Mouse (Mus musculus) spleen, embryonic (tissue): ENCODE measurements around the gene Atp5h.
"Not testable (repeated sequence)": the region's sequence is repeated elsewhere in the genome, so short reads cannot be mapped to it uniquely, and the experiment has no call there.

Experiments used
- CTCF ChIA-PET: fragments of 350-600 bp; sonication (Branson Sonifier 250); formaldehyde crosslinking; loops from one replicate; lab custom pipeline; 2022; lab: Charles Lee

The Atp5h gene

DNA sequence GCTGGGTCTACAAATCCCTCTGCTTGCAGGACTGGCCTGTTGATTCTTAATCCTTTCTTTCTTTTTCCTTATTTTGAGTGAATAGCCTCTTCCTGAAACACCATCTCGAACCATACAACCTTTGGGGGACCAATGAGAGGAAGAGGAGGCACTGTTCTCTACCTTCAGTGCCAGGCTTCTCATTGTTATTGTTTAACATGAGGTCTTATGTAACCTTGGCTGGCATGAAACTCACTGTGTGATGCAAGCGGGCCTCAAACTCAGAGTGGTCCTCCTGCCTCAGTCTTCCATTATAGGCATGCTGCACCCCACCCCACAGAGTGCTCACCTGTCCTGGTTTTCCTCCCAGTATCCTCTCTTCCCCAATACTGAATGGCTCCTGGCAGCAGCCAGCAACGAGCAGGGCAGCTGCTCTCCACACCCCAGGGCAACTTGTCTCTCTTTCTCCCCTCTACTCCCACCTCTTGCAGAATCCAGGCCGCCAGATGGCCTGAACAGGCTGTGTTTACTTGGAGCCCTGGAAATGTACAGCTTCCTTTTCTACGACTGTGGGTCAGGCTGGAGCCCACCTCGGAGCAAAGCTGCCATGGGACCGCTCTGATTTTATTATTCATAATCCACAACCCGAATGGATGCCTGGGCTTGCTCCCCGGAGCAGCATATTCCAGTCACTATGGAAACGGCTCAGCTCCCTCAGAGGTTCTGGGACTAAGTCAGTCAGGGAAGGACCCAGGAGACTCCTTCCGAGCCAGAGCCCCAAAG, 19.0 kb downstream of the Atp5h start:
- CTCF ChIA-PET, result interaction anchor here (0.8 kb wide), 1 partner anchor 100 kb away, joined by 6 read pairs; no protein-coding TSS in a partner anchor

DNA sequence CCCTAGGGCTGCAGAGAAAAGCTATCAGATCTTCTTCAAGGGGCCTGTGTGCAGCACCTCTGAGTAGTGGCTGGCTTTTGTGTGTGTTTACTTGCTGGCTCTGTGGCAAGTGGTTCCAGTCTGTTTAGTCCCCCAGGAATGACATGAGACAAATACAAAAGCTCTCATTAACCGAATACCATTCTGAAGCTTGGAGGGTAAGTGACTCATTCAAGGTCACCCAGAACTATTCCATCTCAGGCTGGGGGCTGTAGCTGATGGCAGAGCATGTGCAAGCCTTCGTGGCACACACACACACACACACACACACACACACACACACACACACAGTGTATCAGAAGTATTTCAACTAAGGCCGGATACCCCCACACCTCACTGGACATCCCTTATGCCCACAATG, 19.6 kb downstream of the Atp5h start:
- CTCF ChIA-PET, result interaction anchor here (0.8 kb wide), 1 partner anchor 100 kb away, joined by 6 read pairs; no protein-coding TSS in a partner anchor

DNA sequence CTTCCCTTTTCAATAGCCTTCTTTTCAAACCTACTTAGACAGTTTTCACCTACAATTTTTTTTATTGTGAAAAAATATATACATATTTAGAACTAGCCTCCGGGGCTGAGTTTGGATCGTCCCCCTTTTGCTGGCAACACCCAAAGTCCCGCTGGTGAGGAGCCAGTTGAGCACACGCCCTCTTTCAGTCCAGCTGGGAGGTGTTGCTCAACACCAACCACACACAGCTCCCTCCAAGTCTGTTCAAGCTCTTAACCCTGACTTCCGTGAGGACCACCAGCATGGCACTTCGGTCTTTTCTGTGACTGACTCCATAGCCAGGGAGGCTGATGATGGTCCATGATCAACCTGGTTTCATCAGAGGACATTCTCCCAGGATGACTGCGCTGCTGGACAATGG, 21.7 kb downstream of the Atp5h start:
- CTCF ChIA-PET, result no interaction called here

DNA sequence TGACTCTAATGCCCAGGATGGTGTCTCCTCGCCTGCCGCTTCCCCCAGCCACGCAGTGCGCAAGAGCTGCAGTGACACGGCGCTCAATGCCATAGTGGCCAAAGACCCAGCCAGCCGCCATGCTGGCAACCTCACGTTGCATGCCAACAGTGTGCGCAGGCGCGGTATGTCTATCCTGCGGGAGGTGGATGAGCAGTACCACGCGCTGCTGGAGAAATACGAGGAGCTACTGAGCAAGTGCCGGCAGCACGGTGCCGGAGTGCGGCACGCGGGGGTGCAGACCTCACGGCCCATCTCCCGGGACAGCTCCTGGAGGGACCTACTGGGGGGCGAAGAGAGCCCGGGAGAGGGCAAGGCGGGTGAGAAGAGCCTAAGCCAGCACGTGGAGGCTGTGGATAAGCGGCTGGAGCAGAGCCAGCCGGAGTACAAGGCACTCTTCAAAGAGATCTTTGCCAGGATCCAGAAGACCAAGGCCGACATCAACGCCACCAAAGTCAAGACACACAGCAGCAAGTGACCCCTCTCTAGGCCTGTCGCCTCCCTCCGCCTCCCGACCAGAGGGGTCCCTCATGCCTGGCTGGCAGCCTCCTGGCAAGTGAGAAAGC, 25.9 kb downstream of the Atp5h start:
- CTCF ChIA-PET, result no interaction called here

DNA sequence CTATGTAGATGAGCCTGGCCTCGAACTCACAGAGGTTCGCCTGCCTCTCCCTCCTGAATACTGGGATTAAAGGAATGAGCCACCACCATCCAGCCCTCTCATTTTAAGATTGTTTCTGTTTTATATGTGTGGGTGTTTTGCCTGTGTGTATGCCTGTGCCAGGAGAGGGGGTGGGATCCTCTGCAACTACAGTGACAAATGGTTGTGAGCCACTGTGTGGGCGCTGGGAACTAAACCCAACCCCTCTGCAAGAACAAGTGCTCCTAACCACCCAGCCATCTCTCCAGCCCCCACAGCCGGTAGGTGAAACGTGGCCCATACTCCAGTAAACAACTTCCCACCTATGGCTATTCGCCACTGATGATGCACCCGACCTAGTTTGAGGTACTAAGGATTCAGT, 28.4 kb downstream of the Atp5h start:
- CTCF ChIA-PET, result no interaction called here

DNA sequence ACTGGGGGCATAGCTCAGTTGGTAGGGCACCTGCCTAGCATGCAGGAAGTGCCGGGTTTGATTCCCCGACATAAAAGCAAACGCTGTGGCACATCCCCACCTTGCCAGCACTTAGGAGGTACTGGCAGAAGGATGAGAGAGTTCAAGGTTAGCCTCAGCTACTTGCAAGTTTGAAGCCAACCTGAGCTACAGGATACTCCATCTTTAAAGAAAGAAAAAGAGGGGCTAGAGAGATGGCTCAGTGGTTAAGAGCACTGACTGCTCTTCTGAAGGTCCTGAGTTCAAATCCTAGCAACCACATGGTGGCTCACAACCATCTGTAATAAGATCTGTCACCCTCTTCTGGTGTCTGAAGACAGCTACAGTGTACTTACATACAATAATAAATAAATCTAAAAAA, 32.9 kb downstream of the Atp5h start:
- CTCF ChIA-PET, result not testable (repeated sequence)

DNA sequence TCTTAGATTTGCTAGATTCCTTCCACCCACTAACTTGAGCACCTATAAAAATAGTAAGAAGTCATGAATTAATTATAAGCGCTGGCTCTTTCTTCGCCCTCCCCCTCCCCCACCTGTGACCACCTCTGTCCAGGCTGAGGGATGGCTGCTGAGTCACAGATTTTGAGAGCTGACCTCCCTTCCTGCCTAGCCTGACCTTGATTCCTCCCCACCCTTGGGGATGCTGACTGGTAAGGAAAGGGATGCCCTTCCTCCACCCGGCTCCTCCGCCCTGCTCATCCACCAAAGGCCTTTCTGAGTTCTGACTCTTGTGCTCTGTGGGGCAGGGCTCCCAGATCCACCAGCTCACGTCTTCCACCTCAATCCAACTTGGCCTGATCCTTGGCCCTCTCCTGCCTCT, 35.2 kb downstream of the Atp5h start:
- CTCF ChIA-PET, result no interaction called here

DNA sequence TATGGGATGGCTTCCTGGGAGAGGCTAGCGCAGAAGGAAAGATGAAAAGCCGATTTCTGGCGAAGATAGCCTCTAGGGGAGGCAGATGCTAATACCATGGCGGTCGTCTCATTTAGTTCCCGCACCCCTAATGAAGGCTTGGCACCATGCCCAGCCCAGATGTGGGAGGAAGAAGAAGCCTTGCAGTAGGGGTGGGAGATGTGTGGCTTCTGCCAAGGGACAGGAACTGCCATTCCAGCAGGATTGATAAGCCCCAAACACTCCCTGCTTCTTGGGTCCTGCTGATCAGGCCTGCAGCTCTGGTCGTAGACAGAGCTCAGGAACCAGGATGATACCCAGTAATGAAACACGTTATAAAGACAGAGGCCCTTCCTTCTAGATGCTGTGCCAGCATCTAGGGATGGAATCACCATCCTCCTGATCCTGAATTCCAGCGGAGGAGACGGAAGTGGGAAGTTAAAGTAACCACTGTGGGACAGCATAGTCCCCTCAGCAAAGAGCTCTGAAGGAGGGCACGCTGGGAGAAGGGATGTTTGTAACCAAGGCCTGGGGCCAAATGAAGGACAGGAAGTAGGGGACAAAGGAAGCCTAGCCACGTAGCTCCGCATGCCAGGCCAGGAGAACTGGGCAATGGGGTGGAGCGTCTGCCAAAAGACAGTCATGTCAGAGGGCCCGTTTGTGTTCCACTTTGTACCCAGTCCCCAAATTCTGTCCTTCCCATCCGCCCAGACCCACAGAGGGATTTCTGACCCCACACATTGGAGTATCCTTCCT, 35.9 kb downstream of the Atp5h start:
- CTCF ChIA-PET, result no interaction called here

DNA sequence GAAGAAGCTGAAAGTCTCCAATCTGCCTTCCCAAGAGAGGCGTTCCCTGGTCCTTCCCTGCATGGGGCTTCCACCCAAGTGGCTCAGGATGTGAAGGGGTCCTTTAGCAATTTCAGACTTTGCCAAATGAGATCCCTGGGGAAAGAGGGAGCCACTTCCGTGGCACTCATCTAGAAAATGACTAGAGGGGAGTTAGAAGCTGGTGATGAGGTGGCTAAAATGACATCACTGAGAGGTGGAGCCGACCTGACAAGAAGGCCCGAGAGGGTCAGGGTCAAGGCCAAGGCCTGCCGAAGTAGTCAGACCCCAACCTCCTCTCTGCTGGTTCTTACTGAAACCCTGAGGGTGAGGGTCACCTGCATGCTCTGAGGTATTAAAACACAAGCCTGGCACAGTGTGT, 36.9 kb downstream of the Atp5h start:
- CTCF ChIA-PET, result no interaction called here

DNA sequence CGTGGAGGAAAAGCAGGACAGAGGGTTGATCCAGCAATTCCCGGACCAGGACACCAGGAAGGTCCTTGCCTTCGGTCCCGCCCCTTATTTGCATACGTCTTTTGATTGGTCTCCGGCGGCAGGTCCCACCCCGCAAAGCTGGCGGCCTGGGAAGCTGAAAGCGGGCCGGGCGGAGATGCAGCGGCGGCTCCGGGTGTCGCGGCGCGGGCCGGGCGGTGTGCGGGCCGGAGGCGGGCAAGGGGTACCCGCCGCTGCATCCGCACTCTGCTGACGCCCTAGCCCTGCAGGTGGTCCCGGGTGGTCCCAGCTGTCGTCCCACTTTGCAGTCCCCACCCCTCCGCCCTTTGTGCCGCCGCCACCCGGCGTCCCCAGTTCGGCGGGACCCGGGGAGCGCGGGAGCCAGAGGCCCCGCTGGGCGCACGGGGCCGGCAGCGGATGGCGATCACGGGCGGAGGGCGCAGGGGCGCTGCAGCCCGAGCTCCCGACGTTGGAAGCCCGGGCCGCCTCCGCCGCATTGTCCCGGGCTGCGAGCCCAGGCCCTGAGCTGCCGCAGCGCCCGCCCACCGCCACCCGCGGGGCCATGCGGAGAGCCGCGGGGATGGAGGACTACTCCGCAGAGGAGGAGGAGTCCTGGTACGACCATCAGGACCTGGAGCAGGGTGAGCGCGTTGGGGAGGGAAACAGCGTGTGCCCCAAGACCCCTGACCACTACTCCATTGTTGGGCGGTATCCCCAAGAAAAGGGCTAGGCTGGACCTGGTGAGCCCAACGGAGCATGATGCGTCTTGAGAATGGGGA, 37.8 kb downstream of the Atp5h start, which contains the start of gene Cdr2l:
Gene Cdr2l, plus strand, starts transcription at position 174 of the 797 bp plus-strand sequence.
- CTCF ChIA-PET, result interaction anchor here (0.6 kb wide), 1 partner anchor 23 kb away, joined by 4 read pairs; no protein-coding TSS in a partner anchor

DNA sequence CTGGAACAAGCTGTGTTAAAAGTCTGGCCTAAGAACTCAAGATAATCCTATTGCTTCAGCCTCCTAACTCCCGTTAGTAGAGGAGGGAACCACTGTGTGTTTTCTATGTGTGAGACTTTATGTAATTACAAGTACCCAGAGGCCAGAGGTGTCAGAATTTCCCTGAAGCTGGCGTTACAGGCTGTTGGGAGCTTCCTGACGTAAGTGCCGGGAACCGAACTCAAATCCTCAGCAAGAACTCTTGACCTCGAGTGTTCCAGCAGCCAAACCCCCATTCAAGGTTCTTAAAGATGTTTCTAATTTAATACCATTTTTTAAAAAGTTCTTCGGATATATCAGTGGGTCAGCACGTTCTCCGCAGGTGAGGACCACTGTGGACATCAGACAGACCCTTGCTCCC, 38.5 kb downstream of the Atp5h start:
- CTCF ChIA-PET, result interaction anchor here (0.6 kb wide), 1 partner anchor 23 kb away, joined by 4 read pairs; no protein-coding TSS in a partner anchor

DNA sequence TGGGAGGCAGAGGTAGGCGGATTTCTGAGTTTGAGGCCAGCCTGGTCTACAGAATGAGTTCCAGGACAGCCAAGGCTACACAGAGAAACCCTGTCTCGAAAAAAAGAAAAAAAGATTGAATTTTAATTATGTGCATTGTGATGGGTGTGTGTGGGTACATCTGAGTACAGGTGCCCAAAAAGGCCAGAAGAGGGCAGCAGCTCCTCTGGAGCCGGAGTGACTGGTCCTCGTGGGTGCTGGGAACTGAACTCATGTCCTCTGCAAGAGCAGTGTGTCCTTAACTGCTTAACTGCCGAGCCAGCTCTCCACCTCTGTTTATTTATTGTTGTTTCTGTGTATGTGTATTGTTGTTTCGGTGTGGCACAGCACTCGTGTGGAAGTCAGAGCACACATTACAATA, 41.9 kb downstream of the Atp5h start:
- CTCF ChIA-PET, result interaction anchor here (0.8 kb wide), 1 partner anchor 24 kb away, joined by 3 read pairs; no protein-coding TSS in a partner anchor

DNA sequence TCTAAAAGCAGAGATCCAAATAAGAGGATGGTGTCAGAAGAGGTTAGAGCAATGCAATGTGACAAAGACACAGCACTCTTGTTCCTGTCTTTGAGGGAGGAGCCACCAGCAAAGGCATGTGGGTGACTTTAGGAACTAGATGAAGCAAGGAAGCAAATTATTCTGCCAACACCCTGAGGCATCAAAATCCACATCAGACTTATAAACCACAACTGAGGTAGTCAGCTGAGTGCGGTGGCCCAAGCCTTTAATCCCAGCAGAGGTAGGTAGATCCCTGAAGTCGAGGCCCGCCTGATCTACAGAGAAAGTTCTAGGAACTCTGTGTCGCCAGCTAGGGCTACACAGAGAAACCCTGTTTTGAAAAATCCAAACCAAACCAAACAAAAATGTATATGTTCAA, 42.5 kb downstream of the Atp5h start:
- CTCF ChIA-PET, result no interaction called here

DNA sequence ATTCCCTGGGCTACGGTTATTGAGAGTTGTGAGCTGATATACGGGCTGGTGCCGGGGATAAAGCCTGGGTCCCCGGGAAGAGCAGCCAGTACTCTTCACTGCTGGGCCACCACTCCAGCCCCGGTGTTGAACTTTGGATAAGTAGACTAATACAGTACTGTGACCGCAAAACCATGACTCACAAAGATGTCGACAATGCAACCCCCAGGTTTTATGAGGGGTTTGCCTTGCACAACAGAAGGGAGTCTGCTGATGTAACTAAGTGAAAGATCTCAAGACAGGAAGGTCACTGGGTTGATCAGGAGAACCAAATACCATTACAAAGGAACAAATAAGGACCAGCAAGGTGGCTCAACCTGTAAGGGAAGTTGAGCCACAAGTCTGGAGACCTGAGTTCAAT, 43.0 kb downstream of the Atp5h start:
- CTCF ChIA-PET, result no interaction called here

DNA sequence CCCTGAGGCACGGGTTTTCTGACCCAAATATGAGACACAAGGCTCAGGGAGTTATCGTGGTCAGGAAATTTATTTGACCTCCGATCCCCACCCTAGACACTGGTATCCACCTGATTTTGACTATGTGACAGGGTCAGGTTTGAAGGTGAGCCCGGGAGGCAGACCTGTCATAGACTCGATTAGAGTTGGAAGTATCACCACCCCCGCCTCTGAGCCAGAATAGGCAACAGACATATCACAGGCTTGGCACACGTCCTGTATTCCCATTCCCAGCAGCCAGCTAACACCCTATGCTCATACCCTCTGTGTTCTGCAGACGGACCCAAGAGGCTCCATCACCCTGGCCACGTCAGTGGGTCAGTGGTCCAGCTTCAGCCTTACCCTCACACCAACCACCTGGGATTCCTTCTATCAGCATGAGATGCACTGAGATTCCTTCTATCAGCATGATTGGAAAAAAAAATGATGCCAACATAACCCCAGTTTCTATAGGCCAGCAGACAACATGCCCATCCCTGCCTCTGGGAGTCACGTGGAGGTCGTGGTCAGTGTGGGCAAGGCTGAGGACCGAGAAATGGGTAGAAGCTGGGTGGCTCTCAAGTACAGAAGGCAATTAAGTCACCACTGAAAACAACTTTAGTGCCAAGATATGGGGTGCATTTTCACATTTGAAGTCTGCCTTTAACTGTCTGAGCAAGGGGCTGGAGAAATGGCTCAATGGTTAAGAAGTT, 44.9 kb downstream of the Atp5h start:
- CTCF ChIA-PET, result no interaction called here

DNA sequence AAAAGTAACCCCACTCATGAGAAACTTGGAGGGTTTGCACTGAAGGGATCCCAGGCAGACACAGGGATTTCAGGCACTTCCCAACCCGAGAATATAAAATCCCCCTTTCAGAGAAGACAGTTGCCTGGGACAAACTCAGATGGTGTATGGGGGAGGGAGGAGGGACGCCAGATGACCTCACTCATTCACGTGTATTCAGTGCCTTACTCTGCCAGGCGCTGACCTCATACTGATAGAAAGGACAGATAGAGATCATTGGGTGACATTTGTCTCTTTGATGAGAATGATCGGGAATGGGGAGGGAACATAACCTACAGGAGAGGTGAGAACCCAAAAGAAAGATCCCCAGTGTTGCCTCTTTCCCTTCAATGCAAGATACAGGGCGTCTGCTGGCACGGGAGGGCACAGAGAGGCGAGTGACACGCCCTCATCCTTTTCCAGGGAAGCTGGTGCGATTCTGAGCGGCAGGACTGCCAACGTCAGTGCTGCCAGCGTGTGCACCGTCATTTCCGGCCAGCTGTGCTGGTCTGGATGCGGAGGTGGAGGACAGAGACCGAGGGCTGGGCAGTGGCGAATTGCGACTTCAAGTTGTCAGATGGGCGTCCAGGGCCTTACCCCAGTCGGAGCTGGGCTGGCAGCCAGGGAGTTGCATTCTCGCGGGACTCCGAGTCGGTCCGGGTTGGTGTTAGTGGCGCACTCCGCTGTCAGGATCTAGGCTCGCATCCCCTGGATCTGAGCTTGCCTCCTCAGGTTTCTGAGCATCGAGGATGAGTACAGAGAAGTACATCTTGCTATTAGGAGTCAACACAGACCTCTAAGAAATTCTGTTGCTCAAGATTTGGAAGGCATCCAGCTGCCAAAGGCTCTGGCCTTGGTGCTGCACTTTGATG, 45.7 kb downstream of the Atp5h start:
- CTCF ChIA-PET, result no interaction called here

DNA sequence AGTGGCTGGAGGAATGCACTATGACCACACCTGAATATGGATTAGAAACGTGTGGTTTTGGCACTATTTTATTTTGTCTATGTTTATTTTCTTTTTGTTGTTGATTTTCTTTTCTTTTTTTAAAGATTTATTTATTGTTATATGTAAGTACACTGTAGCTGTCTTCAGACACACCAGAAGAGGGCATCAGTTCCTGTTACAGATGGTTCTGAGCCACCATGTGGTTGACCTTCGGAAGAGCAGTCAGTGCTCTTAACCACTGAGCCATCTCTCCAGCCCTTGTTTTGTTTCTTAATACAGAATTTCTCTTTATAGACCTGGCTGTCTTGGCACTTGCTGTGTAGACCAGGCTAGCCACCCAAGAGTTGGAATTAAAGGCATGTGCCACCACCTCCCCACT, 47.0 kb downstream of the Atp5h start:
- CTCF ChIA-PET, result no interaction called here

DNA sequence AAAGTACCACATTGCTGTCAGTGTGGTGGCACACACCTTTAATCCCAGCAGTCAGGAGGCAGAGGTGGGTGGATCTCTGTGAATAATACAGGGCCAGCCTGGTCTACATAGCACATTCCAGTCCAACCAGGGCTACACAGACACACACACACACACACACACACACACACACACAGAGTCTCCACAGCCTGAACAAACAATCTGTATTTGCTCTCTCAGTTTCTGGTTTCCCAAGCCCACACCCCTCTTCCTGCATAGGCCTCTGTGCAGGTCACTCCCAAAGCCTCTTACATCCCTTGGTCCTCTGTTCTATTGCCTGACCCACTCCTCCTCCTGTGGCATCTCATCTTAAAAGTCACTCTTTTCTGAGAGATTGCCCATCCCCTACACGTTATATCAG, 47.7 kb downstream of the Atp5h start:
- CTCF ChIA-PET, result no interaction called here

DNA sequence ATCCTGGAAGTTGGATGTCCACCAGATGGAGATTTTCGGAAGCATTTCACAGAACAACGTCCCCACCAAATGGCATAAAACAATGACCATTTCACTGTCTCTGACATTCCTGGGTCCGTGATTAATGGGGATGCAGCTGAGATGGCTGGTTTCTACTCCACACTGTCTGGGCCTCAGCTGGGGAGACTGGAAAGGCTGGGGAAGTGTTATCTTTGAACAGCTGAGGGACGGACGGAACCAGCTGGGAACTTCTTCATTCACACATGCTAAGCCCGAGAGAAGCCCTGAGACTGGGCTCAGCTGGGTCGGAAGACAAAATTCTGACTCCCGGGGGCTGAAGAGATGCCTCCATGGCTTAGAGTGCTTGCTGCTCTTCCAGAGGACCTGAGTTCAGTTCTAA, 48.4 kb downstream of the Atp5h start:
- CTCF ChIA-PET, result no interaction called here

DNA sequence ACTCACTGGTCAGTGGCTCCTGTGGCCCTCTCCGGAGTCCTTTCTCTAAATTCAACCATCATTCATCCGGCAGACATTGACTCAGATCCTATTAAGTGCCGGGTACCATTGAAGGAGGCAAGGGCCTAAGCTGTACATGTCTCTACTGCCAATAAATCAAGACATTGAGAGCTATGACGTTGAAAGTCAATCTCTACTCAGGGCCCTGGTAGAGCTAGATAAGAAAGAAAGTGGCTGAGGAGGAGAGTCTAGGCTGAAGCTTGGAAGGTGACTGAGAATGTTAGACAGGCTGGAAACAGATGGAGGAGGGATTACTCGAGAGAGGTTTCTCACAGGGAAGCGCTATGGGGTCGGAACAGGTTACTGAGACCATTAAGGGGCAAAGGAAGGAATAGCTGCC, 49.4 kb downstream of the Atp5h start:
- CTCF ChIA-PET, result no interaction called here
